Mouse (Mus musculus): ENCODE results near the gene Card19.

- TF ChIP-seq ZNF384 (IDR thresholded peaks at IDR 0.05; ENCODE audit: low read depth, low read length): no peak
- no peak for TF ChIP-seq MAFK (IDR thresholded peaks at IDR 0.05; ENCODE audit: insufficient read depth, low read depth, low read length)
These were observed 52.2 kb downstream of the Card19 start for GRCm38 (mm10) chr13:49163645-49164044.

Data from ES-E14 (cell line).